Mouse (Mus musculus): Measurements from ENCODE around the gene Pgs1.

DNA sequence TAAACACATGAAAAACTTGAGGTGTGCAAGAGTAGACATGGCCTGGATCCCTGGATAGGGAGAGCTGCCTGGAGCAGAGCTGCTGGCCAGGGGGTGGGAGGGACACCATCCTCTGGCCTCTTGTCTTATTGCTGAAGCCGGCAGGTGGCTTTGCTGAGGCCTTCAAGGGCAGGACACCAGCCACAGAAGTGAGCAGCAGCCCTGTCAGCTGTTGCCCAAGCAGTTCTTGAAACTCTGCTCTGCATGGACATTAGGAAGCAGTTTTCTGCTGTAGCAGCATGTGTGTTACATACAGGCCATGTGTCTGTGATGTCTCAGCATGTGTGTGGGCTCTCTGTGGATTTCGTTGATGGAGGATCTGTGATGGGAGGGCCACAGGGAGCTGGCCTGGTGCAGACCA, 27.2 kb downstream of the Pgs1 start:
- TF ChIP-seq CTCF (conservative IDR thresholded peaks at IDR 0.05 in 1 of 2, IDR thresholded peaks at IDR 0.05 in 1 of 2; ENCODE audit: low read depth in 2 of 2, low read length in 2 of 2) (no peak), KAT2A (IDR thresholded peaks at IDR 0.05; ENCODE audit: insufficient replicate concordance, low read length) (no peak), MAX (IDR thresholded peaks at IDR 0.05; ENCODE audit: low read length) (no peak), ZNF384 (IDR thresholded peaks at IDR 0.05; ENCODE audit: low read depth, low read length) (no peak), BHLHE40 (IDR thresholded peaks at IDR 0.05; ENCODE audit: low read depth, low read length) (no peak), EP300 (IDR thresholded peaks at IDR 0.05; ENCODE audit: low read length) (no peak), POLR2A (IDR thresholded peaks at IDR 0.05; ENCODE audit: low read depth, low read length) (no peak), E2F4 (IDR thresholded peaks at IDR 0.05; ENCODE audit: insufficient replicate concordance, low read depth, low read length) (no peak)
